Mouse (Mus musculus): Measurements from ENCODE around the gene Ube2f. TPM values are rescaled to one million over a fixed set of nuclear protein-coding genes. Genes with fewer than 3 reads are reported as not detected.

Gene Ube2f
- polyA plus RNA-seq (2015; fragmentation: Nextera tagmentation; extraction: Ambion mirVana), result 67.7 and 68.8 TPM in 2 replicates

GRCm38 (mm10) chr1:91249564-91250414, at the start of gene Ube2f:
Gene Ube2f (plus strand): TSS chr1:91250304.
- Histone ChIP-seq H3K27ac (replicated peaks) (peak within 1 kb of the TSS; percentile 88), H3K9ac (peak within 1 kb of the TSS; percentile 99), H3K4me3 (peak within 1 kb of the TSS; percentile 100), H3K9me3 (no peaks in the 10 kb centered on the region), H3K4me1 (replicated peaks) (peaks cover 37% of the 10 kb centered on the region), H3K36me3 (peaks cover 7% of the 10 kb centered on the region), H3K27me3 (no peaks in the 10 kb centered on the region), H3K4me2 (peak within 1 kb of the TSS; percentile 90)
- peak; percentile 100 for ATAC-seq (ENCODE audit: low read depth)
- WGBS, result under 1% methylated on average over 43 of the region's 43 CpGs

GRCm38 (mm10) chr1:91201122-91201521, 49.0 kb upstream of the Ube2f start:
- WGBS, result 60% methylated on average over 3 of the region's 3 CpGs
- H3K4me1 ChIP-seq (replicated peaks), result 0 out of 2 replicates have a peak, but pooled peaks cover 2% of the 10 kb centered on the region
- no peak overlapping the region for H3K9ac ChIP-seq
- H3K27me3 ChIP-seq, result no peaks in the 10 kb centered on the region
- no peak overlapping the region for H3K4me3 ChIP-seq
- no peak overlapping the region for H3K27ac ChIP-seq (replicated peaks)
- no peak for ATAC-seq (ENCODE audit: low read depth)
- H3K36me3 ChIP-seq, result no peaks in the 10 kb centered on the region
- H3K9me3 ChIP-seq, result no peaks in the 10 kb centered on the region
- no peak overlapping the region for H3K4me2 ChIP-seq

GRCm38 (mm10) chr1:91204221-91204765, 45.8 kb upstream of the Ube2f start:
- Histone ChIP-seq H3K27me3 (no peaks in the 10 kb centered on the region), H3K4me3 (no peak overlapping the region), H3K4me2 (no peak overlapping the region), H3K4me1 (replicated peaks) (peaks cover 9% of the 10 kb centered on the region; the same call in 1 of the 2 replicates), H3K36me3 (no peaks in the 10 kb centered on the region), H3K9me3 (no peaks in the 10 kb centered on the region), H3K27ac (replicated peaks) (no peak overlapping the region), H3K9ac (no peak overlapping the region)
- ATAC-seq (ENCODE audit: low read depth), result no peak
- 71% methylated on average over 5 of the region's 5 CpGs for WGBS

- 86% methylated on average over 6 of the region's 6 CpGs for WGBS
- Histone ChIP-seq H3K27me3 (no peaks in the 10 kb centered on the region), H3K4me3 (no peak overlapping the region), H3K4me1 (replicated peaks) (peaks cover 21% of the 10 kb centered on the region), H3K36me3 (no peaks in the 10 kb centered on the region), H3K9ac (no peak overlapping the region), H3K27ac (replicated peaks) (no peak overlapping the region), H3K4me2 (no peak overlapping the region), H3K9me3 (no peaks in the 10 kb centered on the region)
- no peak for ATAC-seq (ENCODE audit: low read depth)
These were observed 44.5 kb upstream of the Ube2f start for GRCm38 (mm10) chr1:91205651-91206050.

- ATAC-seq (ENCODE audit: low read depth), result no peak
- Histone ChIP-seq H3K27me3 (no peaks in the 10 kb centered on the region), H3K4me3 (no peak overlapping the region), H3K27ac (replicated peaks) (no peak overlapping the region), H3K36me3 (no peaks in the 10 kb centered on the region), H3K9ac (no peak overlapping the region), H3K4me1 (replicated peaks) (peaks cover 24% of the 10 kb centered on the region), H3K4me2 (no peak overlapping the region), H3K9me3 (no peaks in the 10 kb centered on the region)
- WGBS, result 84% methylated on average over 8 of the region's 8 CpGs
These were observed 43.8 kb upstream of the Ube2f start for GRCm38 (mm10) chr1:91206336-91206735.

- Histone ChIP-seq H3K9me3 (no peaks in the 10 kb centered on the region), H3K27me3 (no peaks in the 10 kb centered on the region), H3K27ac (replicated peaks) (no peak overlapping the region), H3K4me2 (no peak overlapping the region), H3K9ac (no peak overlapping the region), H3K4me3 (no peak overlapping the region), H3K4me1 (replicated peaks) (peaks cover 23% of the 10 kb centered on the region), H3K36me3 (no peaks in the 10 kb centered on the region)
- ATAC-seq (ENCODE audit: low read depth), result no peak
- 68% methylated on average over 5 of the region's 5 CpGs for WGBS
These were observed 43.2 kb upstream of the Ube2f start for GRCm38 (mm10) chr1:91206873-91207272.

- H3K36me3 ChIP-seq, result no peaks in the 10 kb centered on the region
- WGBS, result 84% methylated on average over 3 of the region's 3 CpGs
- peaks cover 23% of the 10 kb centered on the region for H3K4me1 ChIP-seq (replicated peaks)
- H3K4me2 ChIP-seq, result no peak overlapping the region
- no peaks in the 10 kb centered on the region for H3K27me3 ChIP-seq
- no peaks in the 10 kb centered on the region for H3K9me3 ChIP-seq
- no peak overlapping the region for H3K27ac ChIP-seq (replicated peaks)
- no peak for ATAC-seq (ENCODE audit: low read depth)
- no peak overlapping the region for H3K4me3 ChIP-seq
- H3K9ac ChIP-seq, result no peak overlapping the region
These were observed 42.6 kb upstream of the Ube2f start for GRCm38 (mm10) chr1:91207334-91208074.

GRCm38 (mm10) chr1:91209343-91209742, 40.8 kb upstream of the Ube2f start:
- Histone ChIP-seq H3K4me2 (no peak overlapping the region), H3K36me3 (no peaks in the 10 kb centered on the region), H3K27me3 (no peaks in the 10 kb centered on the region), H3K9ac (no peak overlapping the region), H3K27ac (replicated peaks) (peak overlapping the region; percentile 83), H3K4me3 (no peak overlapping the region), H3K9me3 (no peaks in the 10 kb centered on the region), H3K4me1 (replicated peaks) (peaks cover 23% of the 10 kb centered on the region)
- WGBS, result 71% methylated on average over 6 of the region's 6 CpGs
- peak; percentile 77 for ATAC-seq (ENCODE audit: low read depth)

GRCm38 (mm10) chr1:91209785-91210184, 40.3 kb upstream of the Ube2f start:
- Histone ChIP-seq H3K9ac (no peak overlapping the region), H3K27ac (replicated peaks) (peak overlapping the region; percentile 83), H3K36me3 (no peaks in the 10 kb centered on the region), H3K9me3 (no peaks in the 10 kb centered on the region), H3K4me3 (no peak overlapping the region), H3K4me1 (replicated peaks) (peaks cover 23% of the 10 kb centered on the region), H3K27me3 (no peaks in the 10 kb centered on the region), H3K4me2 (no peak overlapping the region)
- 61% methylated on average over 6 of the region's 6 CpGs for WGBS
- peak; percentile 84 for ATAC-seq (ENCODE audit: low read depth)

GRCm38 (mm10) chr1:91211099-91211498, 39.0 kb upstream of the Ube2f start:
- Histone ChIP-seq H3K9ac (no peak overlapping the region), H3K4me1 (replicated peaks) (peaks cover 23% of the 10 kb centered on the region), H3K27me3 (no peaks in the 10 kb centered on the region), H3K4me2 (no peak overlapping the region), H3K27ac (replicated peaks) (no peak overlapping the region), H3K9me3 (no peaks in the 10 kb centered on the region), H3K36me3 (no peaks in the 10 kb centered on the region), H3K4me3 (no peak overlapping the region)
- ATAC-seq (ENCODE audit: low read depth), result peak; percentile 38; the same call in 1 of the 2 replicates
- 71% methylated on average over 1 of the region's 1 CpGs for WGBS

GRCm38 (mm10) chr1:91211591-91212008, 38.5 kb upstream of the Ube2f start:
- Histone ChIP-seq H3K4me1 (replicated peaks) (peaks cover 23% of the 10 kb centered on the region), H3K36me3 (no peaks in the 10 kb centered on the region), H3K27me3 (no peaks in the 10 kb centered on the region), H3K4me2 (no peak overlapping the region), H3K27ac (replicated peaks) (no peak overlapping the region; the same call in 1 of the 2 replicates), H3K9me3 (no peaks in the 10 kb centered on the region), H3K4me3 (no peak overlapping the region), H3K9ac (no peak overlapping the region)
- ATAC-seq (ENCODE audit: low read depth), result peak; percentile 25; the same call in 1 of the 2 replicates
- 73% methylated on average over 7 of the region's 7 CpGs for WGBS

- no peak overlapping the region for H3K4me2 ChIP-seq
- H3K9me3 ChIP-seq, result no peaks in the 10 kb centered on the region
- ATAC-seq (ENCODE audit: low read depth), result no peak
- H3K27ac ChIP-seq (replicated peaks), result no peak overlapping the region
- H3K27me3 ChIP-seq, result no peaks in the 10 kb centered on the region
- H3K9ac ChIP-seq, result no peak overlapping the region
- peaks cover 9% of the 10 kb centered on the region for H3K4me1 ChIP-seq (replicated peaks)
- WGBS, result 95% methylated on average over 1 of the region's 1 CpGs
- no peak overlapping the region for H3K4me3 ChIP-seq
- H3K36me3 ChIP-seq, result no peaks in the 10 kb centered on the region
These were observed 34.8 kb upstream of the Ube2f start for GRCm38 (mm10) chr1:91215264-91215663.
